Mouse (Mus musculus) B cell, adult 67 days (primary cell): ENCODE measurements around the gene Tmem213. TPM values are rescaled to one million over a fixed set of nuclear protein-coding genes. Genes with fewer than 3 reads are reported as not detected.

ENCODE experiments used
- total RNA-seq, 2 experiments: library from RNA; stranded (reverse); gene quantifications; 4 replicates each; pipeline ENCODE4 v1.2.4; 2023

Tmem213 gene
- not detected for total RNA-seq

GRCm38 (mm10) chr6:38109160-38109795 is at the start of gene Tmem213:
Tmem213 (plus strand) TSS chr6:38109255.

GRCm38 (mm10) chr6:38124207-38124835 is 15.3 kb downstream of the Tmem213 start, which contains the start of gene Atp6v0a4:
Atp6v0a4 (minus strand) TSS chr6:38124586.

Other genes with a start within 250 kb of the Tmem213 start
- 10 to 100 TPM; 85.7 to 97.4 TPM for gene Trim24, start 238.4 kb upstream of the Tmem213 start, total RNA-seq
- gene Svopl, start 62.3 kb upstream of the Tmem213 start, total RNA-seq: under 1 TPM; 0.29 to 0.36 TPM
- gene Atp6v0a4, start 15.3 kb downstream of the Tmem213 start, total RNA-seq: 1 to 10 TPM; 1.5 to 2.3 TPM
- under 1 TPM; 0.09 to 0.23 TPM for gene D630045J12Rik, start 144.8 kb downstream of the Tmem213 start, total RNA-seq
- gene Zc3hav1l, start 190.0 kb downstream of the Tmem213 start, total RNA-seq: 1 to 10 TPM; 2.3 to 2.6 TPM
- gene Zc3hav1, start 245.3 kb downstream of the Tmem213 start, total RNA-seq: 100 to 1,000 TPM; 168 to 169 TPM